Mouse (Mus musculus) cerebellum, adult 9-10 months (tissue): ENCODE data around the gene Hist1h4d.
"Not testable (repeated sequence)": the region's sequence is repeated elsewhere in the genome, so short reads cannot be mapped to it uniquely, and the experiment has no call there.

Source experiments
- DNase-seq: peaks from one replicate; pipeline ENCODE4 v3.0.0; 2022

Hist1h4d gene

GRCm38 (mm10) chr13:23581408-23582218 lies at the start of gene Hist1h4d:
Hist1h4d (plus strand) TSS chr13:23581598.
- peak; percentile 99 for DNase-seq

DNA sequence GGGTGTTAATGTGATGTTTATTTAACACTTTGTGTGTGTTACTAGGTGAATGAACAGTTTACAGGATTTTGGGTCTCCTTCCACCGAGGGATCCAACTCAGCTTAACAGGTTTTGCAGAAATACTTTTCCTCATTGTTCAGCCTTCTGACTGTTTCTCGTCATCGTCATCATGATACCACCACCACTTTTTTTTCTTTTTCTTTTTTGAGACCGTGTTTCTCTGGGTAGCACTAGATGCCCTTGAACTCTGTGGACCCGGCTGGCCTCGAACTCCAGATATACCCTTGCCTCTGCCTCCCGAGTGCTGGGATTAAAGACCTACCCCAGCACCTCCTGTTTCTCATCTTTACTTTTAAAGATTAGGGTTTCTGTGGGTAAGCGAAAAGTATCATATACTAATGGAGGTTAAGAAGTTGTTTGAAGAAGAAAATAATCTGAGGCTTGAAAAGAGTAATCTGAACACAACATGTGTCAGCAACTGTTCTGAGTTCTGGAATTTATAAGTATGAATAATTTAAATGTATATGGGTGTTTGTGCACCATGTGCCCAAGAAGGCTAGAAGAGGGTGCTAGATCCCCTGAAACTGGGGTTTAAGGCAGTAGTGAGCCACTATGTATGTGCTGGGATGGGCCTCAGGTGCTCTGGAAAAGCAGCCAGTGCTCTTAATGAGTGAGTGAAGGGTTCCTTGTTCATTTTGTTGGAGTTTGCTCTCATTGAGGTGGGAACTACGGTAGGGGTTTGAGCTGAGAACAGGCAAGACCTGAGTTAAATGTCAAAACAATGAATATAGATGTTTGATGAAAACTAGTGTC lies 48.9 kb upstream of the Hist1h4d start:
- DNase-seq, result peak; percentile 50

DNA sequence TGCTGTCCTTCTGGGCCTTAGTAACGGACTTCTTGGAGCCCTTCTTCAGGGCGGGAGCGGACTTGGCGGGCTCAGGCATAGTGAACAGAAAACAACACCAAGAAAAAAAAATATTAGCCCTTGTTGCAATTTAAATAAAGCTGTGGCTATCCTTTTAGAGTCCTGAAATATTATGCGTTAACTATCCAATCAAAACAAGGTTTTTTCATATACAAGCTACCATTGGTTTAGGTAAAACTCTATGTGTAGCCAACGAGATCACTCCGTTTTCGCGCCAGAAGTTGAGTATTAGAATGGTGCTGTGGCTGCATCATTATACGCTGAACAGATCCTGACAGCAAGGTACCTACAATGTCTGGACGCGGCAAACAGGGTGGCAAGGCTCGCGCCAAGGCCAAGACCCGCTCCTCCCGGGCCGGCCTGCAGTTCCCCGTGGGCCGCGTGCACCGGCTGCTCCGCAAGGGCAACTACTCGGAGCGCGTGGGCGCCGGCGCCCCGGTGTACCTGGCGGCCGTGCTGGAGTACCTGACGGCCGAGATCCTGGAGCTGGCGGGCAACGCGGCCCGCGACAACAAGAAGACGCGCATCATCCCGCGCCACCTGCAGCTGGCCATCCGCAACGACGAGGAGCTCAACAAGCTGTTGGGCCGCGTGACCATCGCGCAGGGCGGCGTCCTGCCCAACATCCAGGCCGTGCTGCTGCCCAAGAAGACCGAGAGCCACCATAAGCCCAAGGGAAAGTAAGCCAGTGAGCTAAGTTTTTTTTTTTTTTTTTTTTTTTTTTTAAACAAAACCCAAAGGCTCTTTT lies 47.6 kb upstream of the Hist1h4d start, which contains the start of gene Hist1h2af:
Gene Hist1h2af (plus strand): TSS at position 347 of the 808 bp plus-strand sequence.
- peak; percentile 86 for DNase-seq

- no peak for DNase-seq
Observed at GRCm38 (mm10) chr13:23534368-23535131, 46.8 kb upstream of the Hist1h4d start.

GRCm38 (mm10) chr13:23535137-23536075 lies 46.0 kb upstream of the Hist1h4d start, which contains the start of gene Hist1h3g:
Hist1h3g (plus strand) TSS chr13:23535422.
- peak; percentile 90 for DNase-seq

DNA sequence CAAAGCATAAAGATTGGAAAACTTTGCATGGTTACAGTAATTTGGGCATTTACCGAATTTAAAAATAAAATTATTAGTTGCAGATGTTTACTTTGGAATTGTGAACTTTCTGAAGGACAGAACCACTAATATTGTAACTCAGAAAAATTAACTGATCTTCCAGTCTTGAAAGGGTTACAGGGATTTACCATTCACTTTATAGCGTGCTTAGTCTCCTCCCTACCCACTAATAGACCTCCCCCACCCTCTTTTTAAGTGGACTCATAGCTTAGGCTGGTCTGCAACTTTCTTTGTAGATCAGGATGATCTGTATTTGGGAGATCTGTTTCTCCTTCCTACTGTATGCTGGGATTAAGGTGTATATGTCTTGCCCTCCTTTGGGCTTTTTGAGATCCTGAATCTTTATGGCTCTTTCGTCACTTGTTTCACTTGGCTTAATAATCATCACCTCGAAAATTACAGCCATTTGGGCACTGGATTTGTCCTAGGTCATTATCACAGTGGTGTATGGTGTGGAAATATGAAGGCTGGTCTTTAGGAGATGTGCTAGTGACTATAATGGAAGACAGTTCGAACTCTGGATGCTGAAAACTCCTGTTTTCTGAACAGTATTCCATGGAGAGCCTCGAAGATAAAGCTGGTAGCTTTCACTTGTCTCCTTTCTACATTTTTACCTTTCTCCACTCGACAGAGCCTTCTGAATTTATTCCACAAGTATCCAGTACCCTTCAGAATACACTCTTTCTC lies 45.1 kb upstream of the Hist1h4d start:
- DNase-seq, result no peak

DNA sequence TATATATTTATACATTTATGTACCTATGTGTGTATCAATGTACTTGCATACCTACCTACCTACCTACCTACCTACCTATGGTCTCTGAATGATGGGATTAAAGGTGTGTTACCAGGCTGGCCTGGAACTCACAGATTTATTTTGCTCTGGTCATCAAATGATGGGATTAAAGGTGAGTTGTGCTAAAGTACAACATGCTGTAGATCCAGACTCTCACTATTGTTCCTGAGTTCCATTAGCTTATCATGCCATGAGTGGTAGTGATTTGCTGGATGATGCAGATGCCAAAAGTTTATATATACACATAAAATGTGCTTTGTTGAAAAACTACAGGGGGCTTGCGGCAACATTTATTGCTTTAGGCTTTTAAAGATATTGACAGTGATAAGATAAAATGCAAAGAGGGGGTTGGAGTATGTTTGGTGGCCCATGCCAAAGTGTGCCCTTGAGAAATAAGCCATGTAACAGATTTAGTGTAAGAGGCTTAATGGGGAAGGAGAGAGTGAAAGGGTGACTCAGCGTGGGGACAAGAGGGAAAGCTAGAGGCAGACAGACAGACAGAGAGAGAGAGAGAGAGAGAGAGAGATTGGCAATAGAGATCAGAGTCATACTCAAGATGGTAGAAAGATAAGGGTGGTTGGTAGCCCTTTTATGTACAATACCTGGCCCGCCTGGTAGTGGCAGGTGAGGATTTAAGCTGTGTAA lies 44.2 kb upstream of the Hist1h4d start:
- no peak for DNase-seq

DNA sequence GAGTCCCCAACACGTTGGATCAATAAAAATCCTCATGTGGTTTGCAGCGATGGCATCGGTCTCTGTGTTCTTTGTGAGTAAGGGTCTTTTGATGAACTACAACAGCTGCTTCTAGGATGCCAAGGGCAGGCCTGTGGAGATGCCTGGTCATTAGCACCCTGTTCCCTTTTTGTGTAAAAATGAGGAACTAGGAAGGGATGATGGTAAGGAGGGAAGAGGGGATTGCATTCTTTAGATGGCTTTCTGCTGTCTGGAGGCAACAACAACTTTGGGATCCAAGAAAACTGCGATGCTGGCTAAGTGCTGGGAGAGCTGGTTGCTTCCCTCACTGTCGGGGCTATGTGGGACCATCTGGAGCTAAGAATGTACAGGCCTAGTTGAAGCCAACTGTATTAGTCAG lies 43.1 kb upstream of the Hist1h4d start:
- no peak for DNase-seq

DNA sequence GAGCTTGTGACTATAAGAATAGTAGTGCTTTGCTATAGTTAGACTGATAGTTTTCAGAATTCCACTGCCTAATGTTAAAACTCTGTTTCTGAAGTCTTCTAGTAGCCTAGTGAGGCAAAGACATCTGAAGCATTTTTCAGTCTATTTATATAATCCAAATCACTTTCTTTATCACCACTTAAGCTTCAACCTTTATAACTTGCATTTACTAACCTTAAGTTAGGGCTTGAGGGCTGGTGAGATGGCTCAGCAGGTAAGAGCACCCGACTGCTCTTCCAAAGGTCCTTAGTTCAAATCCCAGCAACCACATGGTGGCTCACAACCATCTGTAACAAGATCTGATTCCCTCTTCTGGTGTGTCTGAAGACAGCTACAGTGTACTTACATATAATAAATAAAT lies 41.6 kb upstream of the Hist1h4d start:
- DNase-seq, result not testable (repeated sequence)

DNA sequence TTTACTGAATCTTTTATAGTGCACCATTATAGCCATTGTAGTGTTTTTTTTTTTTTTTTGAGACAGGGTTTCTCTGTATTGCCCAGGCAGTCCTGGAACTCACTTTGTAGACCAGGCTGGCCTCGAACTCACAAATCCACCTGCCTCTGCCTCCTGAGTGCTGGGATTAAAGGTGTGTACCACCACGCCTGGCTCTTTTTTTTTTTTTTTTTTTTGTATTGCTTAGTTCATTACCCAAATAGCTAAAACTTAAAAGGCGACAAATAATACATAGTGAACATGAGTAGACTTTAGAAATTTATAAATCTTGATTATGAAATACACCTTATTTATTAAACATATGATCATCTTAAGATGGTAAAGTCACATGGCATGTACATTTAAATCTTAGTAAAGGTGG lies 39.9 kb upstream of the Hist1h4d start:
- DNase-seq, result no peak

- not testable (repeated sequence) for DNase-seq
Observed at GRCm38 (mm10) chr13:23542225-23542980, 39.0 kb upstream of the Hist1h4d start.

DNA sequence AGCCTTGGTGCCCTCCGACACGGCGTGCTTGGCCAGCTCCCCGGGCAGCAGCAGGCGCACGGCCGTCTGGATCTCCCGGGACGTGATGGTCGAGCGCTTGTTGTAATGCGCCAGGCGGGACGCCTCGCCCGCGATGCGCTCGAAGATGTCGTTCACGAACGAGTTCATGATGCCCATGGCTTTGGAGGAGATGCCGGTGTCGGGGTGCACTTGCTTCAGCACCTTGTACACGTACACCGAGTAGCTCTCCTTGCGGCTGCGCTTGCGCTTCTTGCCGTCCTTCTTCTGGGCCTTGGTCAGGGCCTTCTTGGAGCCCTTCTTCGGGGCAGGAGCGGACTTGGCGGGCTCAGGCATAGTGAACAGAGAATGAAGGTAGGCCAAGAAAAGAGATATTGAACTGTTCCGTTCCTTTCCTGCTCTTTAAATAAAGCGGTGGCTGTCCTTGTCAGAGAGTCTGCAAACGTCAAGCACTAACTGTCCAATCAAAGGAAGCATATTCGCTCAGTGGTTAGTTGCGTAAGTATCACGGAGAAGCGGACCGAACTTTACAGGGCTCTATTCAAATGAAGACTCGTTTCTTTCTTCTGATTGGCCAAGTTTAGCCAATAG lies 38.3 kb upstream of the Hist1h4d start, which contains the start of gene Hist1h2bh:
Gene Hist1h2bh (minus strand): TSS at position 394 of the 609 bp plus-strand sequence.
- DNase-seq, result peak; percentile 77

- DNase-seq, result peak; percentile 97
Observed at GRCm38 (mm10) chr13:23543965-23544786, 37.2 kb upstream of the Hist1h4d start, which contains the start of gene Hist1h3f. Hist1h3f (plus strand) TSS chr13:23544052.

DNA sequence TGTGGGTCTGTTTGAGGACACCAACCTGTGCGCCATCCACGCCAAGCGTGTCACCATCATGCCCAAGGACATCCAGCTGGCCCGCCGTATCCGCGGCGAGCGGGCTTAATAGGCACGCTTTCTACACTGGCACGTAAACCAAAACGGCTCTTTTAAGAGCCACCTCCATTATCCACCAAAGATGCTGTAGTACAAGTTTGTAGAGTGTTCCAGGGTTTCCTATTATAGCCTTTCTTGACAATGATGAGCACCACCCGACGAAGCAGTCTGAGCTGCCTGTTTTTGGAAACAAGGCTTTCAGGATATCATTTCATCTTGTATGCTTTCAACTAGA lies 36.6 kb upstream of the Hist1h4d start:
- DNase-seq, result not testable (repeated sequence)

DNA sequence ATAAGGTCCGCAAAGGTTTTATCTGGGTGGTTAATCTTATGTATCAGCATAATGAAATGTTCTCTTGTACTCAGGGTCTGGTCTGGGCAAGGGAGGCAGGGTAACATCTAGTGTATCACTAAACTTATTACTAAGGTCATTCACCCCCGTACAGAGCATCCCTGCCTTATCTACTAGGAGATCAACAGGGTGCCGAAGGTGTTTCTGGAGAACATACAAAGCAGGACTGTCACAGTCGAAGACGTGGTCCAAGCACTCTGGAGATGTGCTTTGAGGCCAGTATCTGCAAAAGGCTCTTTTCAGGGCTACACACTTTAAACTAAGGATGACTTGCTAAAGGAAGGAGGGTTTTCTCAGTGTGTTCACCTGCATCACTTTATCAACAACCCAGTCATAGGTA lies 34.7 kb upstream of the Hist1h4d start:
- DNase-seq, result no peak

DNA sequence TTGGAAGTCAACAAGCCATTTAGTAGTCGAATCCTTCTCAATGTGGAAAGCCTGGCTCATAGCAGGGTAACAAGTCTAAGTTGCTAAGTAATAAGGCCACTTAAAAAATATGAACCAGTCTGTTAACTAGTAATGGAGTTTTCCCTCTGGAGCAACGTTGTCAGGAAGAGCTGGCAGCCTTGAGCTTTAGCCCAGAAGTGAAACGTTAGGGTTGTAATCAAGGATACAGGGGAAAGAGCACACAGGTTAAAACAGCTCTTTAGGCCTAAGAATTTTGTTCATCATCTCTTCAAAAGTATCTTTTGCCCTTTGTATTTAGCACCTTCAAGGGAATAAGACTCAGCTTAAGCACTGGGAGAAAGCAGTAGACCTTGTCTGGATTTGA lies 30.6 kb upstream of the Hist1h4d start:
- no peak for DNase-seq

DNA sequence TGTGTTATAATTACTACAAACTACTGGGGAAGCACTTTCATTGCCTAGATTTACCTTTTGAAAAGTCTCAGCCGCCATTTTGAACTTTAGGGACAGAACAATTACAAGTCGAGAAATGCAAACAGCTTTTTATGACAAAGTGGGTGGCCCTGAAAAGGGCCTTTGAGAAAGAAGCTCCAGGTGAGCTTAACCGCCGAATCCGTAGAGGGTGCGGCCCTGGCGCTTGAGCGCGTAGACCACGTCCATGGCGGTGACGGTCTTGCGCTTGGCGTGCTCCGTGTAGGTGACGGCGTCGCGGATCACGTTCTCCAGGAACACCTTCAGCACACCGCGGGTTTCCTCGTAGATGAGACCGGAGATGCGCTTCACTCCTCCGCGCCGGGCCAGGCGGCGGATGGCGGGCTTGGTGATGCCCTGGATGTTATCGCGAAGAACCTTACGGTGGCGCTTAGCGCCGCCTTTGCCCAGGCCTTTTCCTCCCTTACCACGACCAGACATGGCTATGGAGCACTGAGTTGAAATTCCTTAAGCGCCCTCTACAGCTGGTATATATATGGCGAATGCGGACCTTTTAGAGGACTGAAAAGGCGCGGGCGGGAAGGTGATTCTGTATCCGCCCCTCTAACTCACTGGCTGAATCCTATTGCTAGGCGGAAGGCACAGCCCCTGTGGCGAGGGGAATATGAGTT lies 30.1 kb upstream of the Hist1h4d start, which contains the start of gene Hist1h4f:
Gene Hist1h4f (minus strand): TSS at position 503 of the 689 bp plus-strand sequence.
- peak; percentile 95 for DNase-seq
